Mouse (Mus musculus) lung, adult 18-20 months (tissue): ENCODE results near the gene Aplnr.

Experiments
- DNase-seq, 2 experiments: peaks; one replicate each; pipeline ENCODE4 v3.0.0; 2022; ENCODE audit warnings: mixed read lengths in 2 of 2

Aplnr gene

DNA sequence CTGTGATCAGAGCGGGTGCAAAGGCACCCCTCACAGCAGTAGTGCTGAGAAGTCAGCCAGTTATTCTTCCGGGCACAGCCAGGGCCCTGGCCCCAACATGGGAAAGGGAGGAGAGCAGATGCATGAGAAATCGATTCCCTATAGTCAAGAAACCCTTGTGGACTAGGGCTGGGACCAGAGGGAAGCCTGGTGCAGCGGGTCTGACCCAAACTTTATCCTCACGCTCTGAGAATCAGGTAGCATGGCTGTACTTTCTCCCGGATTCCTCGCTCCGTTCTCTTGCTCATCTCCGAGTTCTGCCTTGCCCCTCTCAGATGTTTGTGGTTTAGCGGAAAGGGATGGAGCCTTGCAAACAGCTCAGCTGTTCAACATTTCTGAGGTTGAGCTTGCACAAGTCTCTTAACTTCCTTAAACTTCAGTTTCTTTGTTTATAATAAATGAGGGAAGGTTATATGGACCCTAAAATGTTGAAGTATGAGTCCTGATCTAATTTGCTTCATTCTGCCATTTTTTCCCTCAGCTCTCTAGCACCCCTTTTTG, 1.6 kb downstream of the Aplnr start:
- DNase-seq: no peak

DNA sequence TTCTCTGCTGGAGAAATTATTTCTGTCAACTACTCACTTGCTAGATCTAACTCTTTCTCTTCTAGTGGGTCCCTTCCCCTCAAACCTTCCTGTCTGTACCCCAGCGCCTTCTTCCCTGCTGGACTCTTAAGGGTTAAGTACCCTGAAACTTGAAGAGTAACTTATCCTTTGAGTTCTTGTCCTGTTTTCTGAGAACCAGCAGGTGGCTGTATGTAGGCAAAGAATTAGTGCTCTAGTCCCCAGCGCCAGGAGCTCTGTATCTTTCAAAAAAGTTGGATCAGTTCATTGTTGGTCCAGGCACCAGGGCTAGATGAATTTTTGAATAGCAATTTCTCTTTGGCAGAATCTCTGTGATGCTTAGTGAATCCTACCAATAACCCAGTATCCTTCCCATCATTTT, 2.1 kb downstream of the Aplnr start:
- no peak for DNase-seq

DNA sequence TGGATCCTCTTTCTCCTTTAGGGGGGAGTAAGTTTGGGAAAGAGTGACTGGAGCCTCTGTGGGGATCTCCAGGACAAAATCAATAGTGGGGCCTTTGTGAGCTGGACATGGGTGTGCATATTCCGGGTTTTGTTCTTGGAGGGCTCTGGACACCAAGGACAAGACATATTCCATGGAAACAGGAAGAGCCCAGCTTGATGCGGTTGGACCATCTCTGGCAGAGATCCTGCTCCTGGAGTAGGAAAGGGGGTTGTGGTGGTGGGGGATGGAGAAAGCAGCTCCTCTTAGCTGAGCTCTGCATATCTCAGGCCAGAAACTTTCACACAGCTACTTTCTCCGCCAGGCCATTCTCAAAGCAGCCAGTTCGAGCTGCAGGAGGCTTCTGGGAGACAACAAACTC, 3.4 kb downstream of the Aplnr start:
- peak; percentile 16 to 47 for DNase-seq

DNA sequence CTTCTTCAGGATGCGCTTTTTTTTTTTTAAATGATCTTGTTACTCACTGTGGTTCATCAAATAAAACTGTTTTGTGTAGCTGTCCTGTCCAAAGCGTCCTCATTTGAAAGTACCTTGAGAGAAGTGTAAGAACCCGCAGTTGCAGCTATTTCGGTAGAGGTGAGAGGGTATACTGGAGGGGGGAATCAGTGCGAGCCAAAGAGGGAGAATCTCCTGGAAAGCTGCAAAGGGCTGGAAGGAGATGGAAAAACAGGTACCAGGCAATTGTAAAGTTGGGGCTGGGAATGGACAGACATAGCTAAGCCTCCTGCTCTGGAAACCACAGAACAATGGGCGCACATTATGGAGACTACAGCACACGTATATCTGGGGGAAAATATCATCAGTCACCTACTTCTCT, 3.8 kb downstream of the Aplnr start:
- no peak for DNase-seq

DNA sequence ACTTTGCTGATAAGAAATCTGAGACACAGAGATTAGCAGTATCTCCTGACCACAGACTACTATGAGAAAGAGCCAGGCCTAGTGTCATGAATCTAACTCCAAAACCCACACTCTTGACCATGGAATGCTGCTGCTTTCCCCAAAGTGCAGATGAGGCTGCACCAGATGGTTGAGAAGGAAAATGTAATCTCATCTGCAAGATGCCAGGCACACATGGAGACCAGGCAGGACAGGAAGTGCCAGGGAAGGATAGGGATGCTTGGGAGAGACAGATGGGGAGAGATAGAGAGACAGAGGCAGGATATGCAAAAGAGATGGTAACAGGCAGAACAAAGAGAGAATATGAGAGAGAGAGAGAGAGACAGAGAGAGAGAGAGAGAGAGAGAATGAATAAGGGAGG, 4.8 kb downstream of the Aplnr start:
- no peak for DNase-seq

DNA sequence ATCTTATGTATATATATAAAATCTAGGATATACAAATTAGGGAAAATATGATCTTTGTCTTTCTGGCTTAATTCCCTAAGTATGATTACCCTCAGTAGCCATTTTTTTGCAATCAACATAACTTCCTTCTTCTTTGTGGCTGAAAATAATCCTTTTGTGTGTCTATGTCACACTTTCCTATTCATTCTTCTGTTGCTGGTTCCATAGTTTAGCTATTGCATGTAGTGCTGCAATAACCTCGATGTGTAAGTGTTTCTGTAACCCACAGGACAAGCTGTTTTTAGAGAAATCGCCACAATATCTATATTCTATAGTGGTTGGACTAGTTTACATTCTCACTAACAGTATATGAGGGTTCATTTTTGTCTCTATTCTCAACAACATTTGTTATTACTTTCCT, 8.9 kb downstream of the Aplnr start:
- no peak for DNase-seq

DNA sequence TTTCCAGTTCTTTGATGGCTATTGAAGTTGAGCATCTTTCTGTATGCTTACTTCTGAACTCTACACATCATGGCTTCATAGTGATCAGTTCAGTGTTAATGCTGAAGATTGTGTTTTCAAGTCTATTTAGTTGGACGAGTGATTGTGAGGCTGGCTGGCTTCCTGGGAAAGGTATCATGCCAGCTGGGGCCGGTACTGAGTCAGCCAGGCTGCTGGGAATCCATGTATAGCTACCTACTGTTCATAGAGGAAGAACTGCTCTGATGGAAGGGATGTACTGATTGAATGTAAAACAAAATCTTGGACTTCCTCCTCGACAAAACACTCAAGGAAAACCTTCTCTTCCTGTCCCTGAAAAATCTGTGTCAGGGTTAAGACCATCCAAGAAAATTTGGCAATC, 9.3 kb downstream of the Aplnr start:
- DNase-seq: no peak

DNA sequence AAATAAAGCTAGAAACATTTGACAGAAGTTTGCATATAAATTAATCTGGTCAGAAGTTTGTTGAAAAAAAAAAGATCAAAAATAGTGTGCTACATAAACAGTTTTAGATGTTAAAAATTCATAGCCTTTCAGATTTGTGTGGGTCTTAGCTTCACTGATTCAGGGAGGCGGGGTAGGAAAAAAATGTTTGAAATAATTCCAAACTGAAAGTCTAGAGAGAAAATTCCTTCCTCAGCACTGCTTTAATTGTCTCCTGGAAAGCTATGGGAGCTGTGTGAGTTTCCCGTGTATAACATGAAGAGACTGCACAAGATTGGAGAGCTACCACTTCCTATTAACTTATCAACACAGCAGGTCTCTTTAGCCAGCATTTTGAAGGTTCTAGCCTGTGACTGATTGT, 11.5 kb downstream of the Aplnr start:
- DNase-seq: no peak

DNA sequence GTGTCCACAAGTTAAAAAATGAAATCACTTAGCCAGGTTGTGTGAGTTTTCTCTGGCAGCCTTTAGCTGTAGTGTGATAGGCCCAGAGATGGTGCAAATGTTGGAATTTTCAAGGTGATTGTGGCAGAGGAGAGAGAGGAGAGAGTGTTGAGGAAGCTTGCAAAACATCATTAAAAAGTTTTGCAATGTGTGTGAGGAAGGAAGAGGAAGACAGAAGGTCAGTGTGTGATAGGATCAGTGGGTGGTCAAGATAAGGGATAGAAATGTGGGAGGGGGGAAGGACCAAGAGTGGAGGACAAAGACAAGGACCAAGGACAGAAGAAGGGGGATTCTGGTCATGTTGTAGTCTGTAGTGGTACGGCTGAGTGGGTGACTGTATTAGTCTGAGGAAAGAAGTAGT, 14.3 kb downstream of the Aplnr start:
- DNase-seq: no peak

DNA sequence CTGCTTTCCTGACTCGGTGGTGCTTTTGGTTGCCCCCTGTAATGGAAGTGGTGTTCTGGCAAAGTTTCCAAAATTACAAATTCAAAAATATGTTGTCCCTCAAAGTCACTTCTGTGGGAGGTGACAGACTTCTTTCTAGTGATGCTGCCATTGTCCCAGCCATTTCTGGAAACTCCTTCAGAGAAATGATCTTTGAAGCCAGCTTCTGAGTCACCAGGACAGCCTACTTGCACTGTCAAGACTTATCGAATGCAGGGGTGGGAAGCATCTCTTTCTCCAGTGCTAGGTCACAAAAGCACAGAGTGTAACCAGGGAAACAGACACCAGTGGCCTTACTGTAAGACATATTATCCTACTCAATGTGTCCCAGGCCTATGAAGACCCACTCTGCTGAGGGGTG, 15.2 kb downstream of the Aplnr start:
- no peak for DNase-seq

DNA sequence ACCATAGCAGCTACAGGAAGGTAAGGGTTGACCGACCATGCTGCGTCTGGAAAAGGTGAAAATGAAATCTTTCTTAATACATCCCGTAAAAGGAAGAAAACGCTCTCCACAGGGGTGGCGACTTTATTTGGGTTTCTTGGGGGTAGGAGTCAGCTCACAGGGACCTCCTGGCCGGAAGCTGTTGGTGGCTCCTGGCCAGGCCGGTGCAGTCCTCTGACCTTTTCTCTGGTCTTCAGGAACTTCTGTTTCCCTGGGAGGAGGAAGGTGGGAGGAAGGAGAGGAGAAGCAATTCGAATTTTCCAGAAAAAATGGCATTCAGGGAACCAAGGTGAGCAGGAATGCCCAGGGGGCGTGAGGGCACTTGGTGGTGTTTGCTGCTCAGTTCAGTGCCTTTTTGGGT, 19.3 kb downstream of the Aplnr start:
- DNase-seq: no peak

DNA sequence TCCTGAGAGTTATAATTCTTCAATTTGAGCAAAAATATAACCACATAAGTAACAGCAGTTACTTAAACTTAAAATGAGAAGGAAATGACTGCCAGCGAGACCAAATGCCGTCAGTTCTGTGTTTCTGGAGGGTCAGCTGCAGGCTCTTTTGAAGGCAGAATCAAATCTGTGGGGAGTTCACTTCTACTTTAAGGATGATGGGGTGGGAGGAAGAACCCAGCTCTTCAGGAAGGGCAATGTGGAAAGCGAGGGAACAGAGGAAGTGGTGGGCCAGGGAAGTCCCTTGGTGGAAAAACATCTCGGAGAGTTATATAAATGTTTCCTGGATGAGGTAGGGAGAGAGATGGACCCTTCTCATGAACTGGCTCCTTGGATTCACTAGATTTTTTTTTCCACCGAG, 20.1 kb downstream of the Aplnr start:
- DNase-seq: no peak

DNA sequence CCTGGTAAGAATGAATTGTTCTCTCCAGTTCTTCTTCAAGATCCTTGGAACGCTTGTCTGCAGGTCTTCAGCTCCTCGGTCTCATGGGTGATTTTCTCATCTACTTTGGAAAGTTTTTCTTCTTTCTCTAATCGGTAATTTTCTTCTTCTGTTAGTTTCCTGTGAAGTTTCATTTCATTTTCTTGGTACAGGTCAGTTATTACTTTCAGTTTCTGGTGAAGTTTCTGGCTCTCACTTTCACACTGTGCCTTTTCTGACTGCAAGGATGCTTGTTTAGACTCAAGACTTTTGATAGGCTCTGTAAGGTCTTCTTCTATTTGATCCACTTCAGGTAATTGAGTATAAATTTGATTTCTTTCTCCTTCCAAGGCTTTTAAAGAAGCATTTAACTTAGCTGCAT, 21.4 kb downstream of the Aplnr start:
- no peak for DNase-seq

DNA sequence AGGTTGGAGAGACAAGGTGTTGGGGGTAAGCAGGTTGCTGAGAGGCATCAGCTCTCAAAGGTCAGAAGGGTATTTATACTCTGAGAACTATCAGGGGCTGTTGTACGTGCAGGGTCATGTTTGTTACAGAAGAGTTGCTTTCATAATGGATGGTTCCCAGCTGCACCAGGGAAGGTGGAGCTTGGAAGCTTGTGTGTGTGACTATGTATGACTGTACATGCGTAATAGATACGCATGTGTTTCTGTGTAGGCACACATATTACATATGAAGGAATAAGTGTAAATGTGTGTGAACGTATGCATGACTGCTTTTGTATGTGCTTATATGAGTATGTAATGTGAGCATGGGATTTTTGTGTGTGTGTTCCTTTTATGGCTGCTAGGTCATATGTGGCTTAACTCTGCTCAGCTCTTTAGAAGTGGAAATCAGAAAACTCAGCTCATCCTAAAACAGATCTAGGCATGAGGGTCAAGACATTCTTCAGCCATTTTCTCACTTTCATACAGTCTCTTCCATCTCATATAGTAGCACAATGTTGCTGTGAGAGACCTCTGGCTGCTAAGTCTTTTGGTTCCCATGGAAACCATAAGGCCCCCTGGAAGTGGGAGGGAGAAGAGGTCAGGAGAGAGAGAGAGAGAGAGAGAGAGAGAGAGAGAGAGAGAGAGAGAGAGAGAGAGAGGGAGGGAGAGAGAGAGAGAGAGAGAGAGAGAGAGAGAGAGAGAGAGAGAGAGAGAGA, 25.0 kb downstream of the Aplnr start:
- DNase-seq: no peak

DNA sequence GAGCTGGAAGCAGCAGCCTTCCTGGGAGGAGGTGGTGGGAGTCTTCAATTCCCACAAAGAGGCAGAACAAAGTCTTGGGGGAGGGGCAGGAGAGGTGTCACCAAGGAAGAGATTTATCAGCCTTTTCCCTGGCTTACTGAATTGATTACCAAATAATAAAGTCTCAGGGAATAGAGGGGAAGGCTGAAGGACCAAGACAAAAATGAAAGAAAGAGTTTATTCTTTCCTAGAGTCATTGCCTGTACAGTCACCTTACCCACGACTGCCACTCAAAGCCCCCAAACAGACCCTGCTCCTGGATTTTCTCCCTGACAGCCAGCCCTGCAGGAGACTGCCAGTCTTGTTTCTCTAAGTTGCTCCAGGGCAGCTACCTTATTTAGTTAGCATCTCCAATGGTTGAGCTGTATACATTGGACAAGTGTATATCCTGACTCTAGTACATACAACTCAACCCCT, 25.6 kb downstream of the Aplnr start:
- DNase-seq: no peak

DNA sequence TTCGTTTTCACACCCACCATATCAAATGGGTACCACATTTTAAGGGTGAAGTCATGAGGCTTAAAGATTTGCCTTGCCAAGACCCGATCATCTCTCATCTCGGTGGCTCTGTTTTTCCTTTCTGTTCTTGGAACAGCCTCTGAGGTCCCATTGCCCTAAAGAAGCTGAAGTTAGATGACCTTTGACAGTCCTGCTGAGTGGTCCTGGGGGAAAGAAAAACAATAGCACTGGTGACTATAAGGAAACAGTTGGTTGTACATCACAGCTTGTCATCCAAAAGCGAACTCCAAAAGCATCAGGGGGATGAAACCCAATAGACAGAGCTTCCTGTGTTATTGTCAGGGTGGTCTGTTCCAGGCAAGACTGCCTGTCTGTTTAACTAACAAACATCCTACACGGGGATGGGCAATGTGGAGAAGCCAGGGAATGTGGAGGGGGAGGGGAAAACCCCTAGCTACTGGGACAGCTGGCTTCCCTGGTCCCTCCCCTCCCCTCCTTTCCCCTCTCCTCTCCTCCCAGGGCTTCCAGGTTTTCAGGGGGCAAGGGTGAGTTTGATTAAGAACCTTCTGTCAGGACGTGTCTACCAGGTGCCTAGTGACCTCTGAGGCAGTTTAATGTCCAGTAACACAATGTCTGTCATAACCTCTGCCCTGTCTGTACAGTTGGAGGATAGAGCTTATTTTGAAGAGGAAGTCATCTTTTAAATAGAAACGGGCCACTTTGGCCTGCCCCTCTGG, 27.5 kb downstream of the Aplnr start:
- DNase-seq: peak in 1 of 2 experiments; percentile 10

DNA sequence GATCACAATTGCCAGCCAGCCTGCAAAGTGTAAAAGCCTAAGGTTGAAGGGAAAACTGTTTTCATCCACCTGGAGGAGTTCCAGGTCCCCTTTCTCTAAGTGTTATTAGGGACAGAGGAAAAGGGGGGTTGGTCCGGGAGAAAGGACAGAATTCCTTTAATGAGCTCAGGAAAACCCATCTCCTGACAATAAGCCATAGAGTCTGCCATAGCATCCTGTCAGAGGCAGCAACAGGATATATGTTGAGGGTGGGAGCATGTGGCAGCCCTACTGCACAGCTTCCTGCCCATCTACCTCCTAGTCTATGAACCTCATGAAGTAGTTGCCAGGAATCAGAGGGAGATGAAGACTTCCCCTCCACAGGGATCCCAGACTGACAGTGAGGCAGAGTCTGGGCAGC, 31.6 kb downstream of the Aplnr start:
- no peak for DNase-seq

DNA sequence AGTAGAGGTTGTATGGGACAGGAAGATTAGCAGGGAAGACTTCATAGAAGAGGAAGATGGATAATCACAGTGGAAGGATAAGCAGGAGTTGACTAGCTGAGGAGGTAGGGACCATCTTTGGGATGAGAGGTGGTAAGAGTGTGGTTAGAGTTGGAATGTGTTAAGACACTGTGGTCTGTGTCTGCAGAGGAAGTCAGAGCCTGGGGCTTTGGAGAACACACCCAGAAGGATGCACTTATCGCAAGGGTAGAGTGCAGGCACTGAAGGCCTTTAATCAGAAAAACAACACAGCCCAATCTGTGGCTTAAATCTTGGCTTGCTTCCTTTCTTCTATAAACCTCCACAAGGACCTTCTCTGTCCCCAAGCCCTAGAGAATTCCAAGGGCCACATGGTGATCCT, 32.3 kb downstream of the Aplnr start:
- peak in 1 of 2 experiments; percentile 5 for DNase-seq

DNA sequence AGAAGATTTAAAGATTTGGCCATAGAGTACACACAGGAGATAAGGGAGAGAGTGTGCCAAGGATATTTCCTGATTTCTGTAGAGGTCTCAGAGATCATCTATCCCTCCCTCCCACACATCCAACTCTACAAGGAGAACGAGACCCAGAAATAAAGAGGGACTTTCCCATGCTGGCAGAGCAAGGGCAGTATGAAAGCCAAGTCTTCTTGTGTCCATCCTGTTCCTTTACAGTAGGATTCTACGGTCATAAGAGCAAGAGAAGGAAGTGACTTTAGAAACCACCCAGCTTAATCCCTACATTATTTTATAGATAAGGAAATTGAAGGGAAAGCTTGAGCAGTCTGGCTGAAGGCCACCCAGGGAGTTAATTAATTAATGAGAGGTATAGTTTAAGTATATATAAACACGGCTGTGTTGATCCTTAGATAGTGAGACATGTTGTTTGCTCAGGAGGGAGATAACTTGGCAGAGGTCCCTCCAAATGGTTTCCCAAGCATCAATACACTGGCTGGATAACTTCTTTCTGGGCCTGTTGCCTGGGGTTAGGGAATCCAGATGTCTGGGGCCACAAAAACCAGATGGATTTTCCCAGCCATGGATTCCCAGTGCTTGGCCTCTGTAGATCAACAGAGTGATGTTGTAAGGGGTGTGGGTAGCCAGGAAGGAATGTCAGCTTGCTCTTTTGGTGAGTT, 36.2 kb downstream of the Aplnr start:
- peak; percentile 18 to 36 for DNase-seq

DNA sequence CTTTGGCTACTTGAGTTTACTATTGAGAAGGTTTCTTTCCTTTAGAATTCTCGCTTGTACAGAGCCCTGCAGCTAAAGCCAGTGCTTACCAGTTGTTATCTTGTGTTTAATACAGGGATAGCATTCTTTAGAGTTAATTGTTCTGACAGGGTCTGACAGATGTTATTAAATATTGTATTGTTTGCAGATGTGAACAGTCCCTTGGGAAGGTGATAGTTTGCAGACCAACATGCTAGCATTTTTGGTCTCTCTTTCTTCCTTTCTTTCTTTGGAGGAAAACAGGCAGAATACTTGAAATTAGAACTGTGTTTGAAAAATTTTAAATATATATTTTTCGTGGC, 36.7 kb downstream of the Aplnr start:
- no peak for DNase-seq

DNA sequence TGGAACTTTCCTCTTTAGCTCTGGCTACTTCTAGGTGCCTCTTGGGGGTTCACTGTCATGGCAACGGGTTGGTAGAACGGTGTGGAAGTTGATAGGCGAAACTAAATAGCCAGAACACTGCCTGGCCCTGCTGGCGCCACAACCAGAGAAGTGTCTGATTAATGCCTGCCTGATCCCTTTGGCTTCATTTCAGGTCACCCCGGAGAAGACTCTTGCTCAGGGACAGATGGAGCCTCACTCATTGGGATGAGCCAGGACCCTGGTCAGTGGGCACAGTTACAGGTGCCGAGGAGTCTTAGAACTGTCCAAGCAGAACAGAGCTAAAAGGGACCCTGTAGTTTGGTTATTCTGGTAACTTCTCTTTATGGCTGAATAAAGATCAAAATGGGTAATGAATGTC, 37.5 kb downstream of the Aplnr start:
- DNase-seq: no peak

DNA sequence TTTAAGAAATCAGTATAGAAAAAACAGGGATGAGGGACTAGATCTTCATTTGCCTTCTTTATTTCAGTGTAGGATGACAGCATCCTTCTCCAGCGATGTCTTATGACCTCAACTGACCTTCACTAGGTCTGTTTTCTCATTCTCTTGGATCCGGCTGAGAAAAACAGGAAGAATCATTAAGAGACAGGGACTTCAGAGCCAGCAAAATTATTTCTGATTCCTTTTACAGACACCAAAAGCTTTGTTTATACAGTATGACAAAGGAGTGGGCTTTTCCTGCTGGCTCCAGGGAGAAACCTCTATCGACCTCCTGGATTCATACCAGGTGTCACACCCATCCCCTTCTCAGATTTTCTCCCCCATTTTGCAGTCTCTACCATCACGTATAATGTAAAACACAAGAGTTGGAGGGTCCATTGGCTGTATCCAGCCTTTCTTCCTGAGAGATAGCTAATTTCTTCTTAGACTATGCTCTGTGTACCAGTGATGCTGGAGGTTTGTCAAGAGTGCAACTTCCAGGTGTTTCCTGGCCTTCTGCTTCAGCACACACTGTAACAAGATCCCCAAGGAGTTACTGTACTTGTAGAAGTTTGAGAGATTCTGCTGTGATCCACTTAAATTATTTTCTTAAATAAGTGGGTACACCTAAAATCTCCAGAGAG, 42.2 kb downstream of the Aplnr start:
- DNase-seq: no peak

DNA sequence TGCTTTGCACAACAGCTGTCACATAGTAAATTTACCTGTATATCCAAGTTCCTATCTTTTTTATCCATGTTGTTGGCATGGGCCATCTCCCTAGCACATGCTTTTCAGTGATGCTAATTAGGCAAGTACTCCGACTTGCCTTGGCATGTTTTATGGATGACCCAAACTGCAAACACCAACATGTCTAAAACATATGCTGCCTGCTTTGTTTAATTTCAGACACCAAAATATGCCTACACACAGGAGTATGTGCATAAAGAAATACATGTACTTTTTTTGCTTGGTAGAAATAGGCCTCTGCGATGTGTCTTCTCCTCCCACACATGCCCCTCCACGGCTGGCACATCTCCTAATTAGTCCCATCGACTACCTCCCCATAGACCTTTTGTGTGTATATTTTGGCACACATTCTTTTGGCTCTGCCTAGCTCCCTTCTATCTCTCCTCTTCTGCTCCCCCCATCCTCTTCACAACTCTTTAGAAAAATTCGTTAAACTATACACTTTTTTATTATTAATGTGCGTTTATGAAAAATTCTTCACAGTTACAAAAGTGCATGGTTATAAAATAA, 51.6 kb downstream of the Aplnr start:
- no peak for DNase-seq
